Mouse (Mus musculus) layer of hippocampus, postnatal 36 days (tissue): ENCODE measurements at regions not wholly inside any gene's neighbourhood (a gene's known extent, or its start where the extent isn't known, plus 50 kb on each side); places are given as distances from the start of the nearest gene placed in this dataset.
"Not testable (repeated sequence)": the region's sequence is repeated elsewhere in the genome, so short reads cannot be mapped to it uniquely, and the experiment has no call there.

Experiments used
- DNase-seq, 2 experiments: peaks; one replicate each; pipeline ENCODE4 v3.0.0; 2022

DNA sequence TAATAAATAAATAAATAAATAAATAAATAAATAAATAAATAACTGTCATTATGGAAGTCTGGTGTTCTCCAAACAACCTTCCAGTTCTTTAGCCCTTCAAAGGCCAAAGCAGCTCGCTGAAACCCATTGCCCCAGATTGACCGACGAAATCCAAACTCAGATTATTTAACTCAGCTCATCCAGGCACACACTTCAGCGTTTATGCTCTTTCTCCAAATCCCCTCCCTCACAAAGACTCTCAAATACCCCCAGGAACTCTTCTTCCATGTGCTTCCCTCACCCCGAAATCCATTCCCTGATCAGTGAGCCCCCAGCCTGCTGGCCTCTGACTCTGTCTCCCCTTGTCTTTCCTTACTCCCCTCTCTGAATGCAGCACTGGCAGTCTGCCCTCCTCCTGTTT, 480.8 kb downstream of the Tns1 start:
- no peak for DNase-seq

DNA sequence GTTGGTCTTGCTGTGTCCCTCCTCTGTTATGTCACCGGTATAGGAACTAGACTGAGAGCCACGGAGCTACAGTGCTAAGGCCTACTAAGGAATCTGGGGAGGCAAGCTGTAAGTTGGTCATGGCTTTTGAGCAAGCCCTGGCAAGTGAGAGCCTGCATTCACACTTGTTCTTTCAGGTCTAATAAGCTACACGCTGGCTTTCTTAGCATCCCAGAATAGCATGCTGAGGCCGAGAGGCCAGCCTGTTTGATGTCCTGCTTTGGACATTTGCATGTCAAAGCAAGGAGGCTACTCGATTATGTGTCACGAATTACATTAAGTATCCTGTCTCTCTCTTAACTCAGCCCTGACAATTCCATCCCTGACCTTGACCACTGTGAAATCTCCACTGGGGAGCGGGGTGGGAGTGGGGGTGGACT, 481.5 kb downstream of the Tns1 start:
- no peak for DNase-seq

DNA sequence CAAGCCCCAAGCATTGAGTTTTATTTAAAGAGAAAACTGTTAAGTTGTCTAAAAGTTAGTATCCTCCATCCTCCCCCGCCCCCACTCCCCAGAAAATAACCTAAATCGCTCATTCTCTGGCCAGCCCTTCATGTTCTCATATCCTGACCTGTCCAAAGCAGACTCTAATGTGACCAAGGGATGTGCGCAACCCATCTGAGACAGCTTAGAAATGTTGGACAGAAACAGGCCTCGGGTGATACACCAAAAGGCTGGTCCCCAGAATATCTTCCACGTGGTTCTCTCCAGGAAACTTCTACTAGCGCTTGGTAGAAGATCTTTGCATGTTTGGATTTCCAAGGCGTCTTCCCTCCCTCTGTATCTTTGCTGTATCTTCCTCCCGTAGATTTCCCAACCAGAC, 482.8 kb downstream of the Tns1 start:
- no peak for DNase-seq

DNA sequence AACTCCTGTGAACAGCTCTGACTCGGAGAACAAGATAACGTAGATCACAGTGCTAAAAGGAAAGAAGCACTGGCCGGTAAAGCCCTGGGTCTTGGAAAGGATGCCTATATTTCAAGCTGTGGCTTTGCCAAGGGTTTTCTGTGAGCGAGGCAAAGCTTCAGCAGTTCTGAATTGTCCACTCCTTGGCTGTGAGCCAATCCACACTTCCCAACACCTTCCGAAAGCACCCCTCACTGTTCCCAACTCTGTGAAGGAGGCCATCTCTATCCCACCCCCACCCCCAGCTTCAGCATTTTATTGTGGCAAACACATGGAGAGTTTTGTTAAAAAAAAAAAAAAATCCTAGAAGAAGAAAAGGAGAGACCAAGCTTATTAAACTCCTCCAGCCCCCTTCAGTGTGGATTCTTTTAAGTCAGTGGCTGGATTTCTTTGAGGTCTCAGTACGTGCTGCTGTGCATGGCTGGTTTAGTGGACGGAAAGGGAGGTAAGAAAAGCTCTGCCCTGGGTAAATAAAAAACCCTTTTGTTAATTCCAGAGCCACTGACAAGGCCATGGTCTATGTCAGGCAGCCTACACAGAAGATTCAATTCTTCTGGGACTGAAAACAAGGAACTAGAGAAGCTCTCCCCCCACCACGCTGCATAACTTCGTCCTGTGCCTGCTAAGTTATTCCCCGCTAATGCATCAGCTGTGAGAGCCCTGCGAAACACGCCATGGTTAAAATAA, 483.4 kb downstream of the Tns1 start:
- DNase-seq: no peak

DNA sequence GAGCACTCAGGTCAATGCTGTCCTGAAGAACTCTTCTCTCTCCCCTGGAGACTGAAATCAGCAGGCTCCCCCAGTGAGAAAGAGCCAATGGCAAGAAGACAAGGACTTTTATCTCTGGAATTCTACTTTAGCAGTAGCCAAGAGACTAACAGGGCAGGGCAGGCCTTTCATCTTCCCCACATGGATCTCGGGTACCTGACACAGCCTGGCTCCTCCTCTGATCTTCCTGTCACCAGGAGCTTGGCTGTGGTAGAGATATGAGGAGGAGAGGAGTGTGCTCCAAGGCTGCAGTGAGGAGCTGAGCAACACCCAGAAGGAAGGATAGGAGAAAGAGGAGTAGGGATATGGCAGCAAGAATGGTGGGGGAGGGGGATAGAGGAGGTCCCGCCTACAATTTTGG, 488.5 kb downstream of the Tns1 start:
- no peak for DNase-seq

DNA sequence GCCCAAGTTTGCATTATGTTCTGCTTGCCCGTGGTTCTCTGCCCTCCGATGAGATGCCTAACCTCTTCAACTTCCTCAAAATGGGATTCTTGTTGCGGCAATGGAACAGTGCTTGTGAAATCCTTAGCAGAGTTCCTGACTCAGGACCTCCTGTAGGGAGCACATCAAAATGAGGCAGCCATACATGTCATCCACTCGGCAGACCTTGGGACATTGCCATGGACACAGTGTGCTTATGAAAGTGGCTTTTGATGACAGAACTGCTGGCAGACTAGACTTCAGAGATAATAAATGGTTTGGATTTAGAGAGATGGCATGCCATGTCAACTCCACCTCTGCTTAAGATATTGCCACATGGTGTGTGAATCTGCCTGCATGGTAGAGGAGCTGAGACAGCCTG, 489.4 kb downstream of the Tns1 start:
- DNase-seq: no peak

DNA sequence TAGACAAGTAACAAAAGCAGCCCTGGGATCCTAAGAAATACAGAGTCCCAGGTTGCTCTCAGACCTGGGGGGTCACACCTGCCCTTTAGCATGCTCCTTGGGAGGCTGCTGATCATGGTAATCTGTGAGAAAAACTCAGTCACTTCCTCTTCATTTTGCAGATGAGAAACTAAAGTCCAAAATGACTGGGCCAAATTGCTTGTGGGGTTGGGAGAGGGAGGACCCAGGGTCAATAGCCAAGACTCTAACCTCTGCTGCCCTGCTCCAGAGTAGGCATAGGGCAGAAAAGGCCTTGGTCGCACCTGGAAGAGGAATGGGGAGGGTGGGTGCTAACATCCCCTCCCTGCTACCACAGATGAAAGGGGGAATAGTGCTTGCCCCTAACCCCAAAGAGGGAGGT, 491.2 kb downstream of the Tns1 start:
- DNase-seq: no peak

DNA sequence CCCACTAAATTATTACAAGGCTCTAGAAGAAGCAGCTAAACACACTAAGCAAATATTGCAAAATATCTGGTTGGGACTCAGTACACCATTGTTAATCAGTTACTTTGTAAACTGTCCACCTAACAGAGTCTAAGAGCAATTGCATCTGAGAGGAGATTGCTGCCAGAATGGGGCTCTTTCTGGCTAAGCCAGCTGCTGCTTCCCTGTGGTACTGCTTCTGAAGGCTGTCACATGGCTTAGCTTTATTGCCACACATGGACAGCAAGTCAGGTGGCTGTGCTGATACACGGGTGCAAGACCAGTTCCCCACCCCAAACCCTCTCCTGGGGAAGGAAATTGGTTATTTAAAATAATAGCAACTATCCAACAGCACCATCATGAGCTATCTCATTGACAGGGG, 493.9 kb downstream of the Tns1 start:
- DNase-seq: no peak

DNA sequence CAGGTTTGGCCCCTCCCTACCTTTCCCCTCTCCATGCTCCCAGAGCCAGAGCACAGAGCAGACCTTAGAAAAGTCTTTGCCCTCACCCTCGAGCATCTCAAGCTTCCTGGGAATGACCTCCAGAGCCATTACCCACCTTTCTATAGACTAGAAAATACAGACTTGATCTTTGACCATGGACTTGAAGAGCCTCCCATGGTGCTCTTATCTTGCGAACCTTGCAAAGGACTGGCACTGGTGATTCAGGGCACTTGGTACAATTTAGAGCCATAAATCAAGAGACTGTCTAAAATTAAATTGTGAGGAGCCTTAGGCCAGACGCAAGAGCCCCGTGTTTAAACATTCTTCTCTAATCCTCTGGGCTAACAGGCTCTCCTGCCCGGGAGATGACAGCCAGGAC, 498.9 kb downstream of the Tns1 start:
- no peak for DNase-seq

DNA sequence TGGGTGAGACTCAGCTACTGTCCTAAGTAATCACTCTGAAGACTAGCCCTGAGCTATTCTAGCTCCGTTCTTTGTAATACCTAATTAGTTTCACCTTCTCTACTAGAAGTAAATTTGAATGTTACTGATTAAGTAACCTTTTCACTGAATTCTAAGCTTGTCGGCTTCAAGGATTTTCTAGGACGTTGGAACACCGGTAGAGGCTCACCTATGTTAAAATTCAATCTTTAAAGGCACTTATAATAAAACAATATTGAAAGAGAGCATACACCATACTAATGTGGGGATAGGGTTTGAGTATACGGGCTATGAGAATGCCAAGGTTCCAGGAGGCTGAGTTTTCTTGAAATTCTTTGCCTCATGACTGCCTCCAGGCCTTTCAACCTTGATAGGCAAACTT, 503.1 kb downstream of the Tns1 start:
- not testable (repeated sequence) for DNase-seq

DNA sequence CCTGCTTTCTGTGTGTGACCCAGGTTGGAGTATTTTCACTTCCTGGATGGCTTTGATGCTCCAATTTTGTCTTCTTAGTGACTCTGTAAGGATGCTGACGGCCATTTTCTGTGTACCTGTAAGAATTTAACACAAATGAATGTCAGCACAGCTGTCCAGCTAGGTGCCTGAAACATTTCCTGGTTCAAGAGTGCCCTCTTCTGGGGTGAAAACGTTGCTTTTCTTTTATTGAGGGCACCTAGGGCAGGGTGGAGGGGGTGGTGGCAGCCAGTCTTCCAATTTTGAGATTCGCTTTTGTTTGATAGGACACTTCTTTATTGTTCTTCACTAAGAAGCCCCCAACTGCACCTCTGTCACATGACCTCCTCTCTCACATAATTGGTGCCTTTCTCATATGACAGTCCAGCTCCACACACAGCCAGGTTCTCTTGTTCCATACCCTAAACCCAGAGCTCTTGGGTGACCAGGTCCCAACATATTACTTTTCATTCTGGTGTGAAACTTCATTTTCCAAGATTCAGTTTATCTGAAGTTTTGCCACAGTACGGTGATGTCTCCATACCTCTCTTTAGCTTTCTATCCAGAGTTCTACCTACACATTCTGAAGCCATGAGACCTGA, 505.6 kb downstream of the Tns1 start:
- DNase-seq: peak in 1 of 2 experiments; percentile 42

DNA sequence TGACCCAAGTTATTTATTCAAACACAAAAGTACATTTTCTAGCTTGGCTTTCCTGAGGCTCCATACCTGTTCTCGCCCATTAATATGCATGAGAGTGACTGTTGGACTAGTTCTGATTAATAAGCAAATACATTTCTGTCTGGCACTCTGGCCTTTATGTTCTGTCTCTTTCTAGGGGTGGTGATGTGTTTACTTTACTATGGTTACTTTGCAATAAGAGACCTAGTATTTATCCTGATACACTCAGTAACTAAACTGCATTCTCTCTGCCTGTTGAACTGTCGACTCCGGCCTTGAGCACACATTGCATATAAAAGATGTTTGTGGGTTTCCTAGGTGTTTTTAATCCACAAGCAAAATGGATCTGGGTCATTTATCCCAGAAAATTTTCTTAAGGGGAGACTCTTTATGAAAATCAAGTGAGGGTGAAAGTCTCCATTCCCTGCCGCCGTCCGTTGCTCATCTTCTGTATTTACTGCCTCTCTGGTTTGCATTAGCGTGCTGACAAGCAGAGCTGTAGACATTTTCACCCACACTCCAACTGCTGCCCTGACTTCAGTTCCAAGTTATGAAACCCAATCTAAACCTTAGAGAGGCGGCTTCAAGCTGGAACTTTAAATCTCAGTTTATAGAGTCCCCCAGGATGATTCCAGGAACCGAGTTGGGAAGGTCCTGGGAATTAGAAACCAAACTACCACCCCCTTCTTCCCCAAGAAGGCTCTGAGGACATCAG, 530.4 kb downstream of the Tns1 start:
- peak; percentile 33 to 37 for DNase-seq

DNA sequence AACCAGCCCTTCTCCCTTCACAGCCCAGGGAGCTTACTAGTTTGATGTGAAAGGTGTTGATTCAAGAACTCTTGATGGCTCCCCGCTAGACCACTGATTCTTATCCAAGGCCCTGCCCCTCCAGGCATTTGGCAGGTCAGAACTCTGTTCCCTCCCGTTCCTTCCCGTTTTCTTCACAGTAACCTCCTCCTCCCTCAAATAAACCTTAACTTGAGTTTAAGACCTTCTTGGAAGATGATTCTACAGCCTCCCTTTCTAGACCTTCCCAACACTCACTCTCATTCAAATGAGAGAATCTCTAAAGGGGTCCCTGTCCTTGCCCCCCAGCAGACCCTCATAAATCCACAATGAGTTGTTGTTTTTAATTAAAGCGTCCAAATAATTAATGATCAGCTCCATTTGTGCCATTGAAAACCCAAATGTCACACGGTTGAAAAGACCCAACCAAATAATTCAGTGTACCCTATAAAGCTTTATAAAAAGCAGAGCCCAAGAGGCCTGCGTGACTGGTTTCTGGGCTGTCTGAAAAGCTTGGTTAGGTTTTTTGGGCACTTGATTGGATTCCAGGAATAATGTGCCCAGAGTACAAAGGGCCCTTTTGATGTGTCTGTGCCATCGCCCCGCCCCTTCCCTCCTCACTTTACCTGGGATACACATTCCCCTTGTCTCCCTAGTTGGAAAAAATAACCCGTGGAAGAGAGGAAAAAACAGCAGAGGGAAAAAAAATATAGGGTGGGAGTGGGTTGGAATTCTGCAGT, 532.7 kb downstream of the Tns1 start:
- no peak for DNase-seq

DNA sequence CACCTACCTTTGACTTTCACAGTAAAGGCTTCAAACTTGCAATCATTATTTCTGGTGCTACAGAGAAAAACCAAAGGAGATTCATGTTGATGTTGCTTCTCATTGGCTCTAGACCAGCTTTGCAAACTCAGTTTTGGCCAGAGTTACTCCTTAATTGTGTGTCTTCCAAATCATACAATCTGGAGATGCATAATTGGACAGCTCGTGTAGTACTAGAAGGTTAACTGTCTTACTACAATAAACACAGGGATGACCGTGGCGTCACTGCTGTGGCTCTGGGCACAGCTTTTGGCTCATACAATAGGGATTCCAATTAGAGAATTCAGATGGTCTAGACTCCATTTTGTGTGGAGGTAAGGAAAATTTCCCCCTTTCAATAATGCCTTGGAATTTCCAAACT, 544.6 kb downstream of the Tns1 start:
- no peak for DNase-seq

DNA sequence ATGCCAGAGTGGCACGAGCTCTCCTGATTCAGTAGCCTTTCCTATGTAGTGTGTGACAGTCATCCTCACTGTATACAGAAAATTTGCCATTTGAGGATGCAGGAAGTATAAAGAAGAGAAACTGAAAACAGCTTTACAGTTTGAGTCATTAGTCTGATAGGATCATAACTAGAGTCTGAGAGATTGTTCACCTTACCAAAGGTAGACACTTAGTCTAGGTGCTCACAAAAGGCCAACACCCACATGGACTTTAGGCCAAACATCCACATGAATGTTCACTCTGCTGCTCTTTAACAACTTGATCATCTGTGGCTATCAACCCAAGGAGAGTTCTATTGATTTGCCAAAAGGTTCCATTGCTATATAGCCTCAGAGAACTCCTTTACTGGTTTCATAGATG, 547.2 kb downstream of the Tns1 start:
- no peak for DNase-seq

DNA sequence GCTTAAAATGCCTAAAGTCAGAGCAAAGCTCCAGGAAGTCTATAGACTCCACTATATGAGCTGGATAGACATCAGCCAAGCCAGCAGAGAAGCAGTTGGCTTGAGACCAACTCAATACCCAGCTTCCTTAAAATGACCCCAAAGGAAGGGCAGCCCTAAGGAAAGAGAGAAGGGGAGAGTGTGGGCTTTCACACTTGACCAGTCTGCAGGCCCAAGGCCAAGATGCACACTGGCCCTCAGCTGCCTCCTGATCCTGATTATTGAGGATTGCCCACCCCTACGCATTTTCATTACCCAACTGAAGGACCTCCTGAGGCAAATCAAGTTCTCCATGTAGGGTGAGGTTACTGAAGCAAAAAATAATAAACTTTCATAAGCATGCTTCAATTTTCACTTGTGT, 548.6 kb downstream of the Tns1 start:
- DNase-seq: no peak

DNA sequence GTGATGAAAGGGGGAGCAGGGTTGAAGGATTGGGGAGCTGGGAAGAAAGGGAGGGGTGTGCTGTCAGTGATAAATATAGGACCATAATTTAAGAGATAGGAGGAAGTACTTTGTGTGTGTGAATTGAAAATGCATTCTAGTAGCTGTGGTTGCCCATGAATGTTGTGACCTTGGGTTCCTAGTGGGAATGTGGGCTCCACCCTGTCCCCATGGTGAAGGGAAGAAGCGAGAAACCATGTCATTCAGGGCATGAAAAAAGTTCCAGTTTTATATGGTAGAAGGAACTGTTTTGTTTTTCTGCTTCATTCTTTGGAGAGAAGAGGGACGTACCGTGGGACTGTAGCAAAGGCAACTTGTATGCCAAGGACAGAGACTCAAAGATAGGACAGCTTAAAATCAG, 553.3 kb downstream of the Tns1 start:
- DNase-seq: no peak

DNA sequence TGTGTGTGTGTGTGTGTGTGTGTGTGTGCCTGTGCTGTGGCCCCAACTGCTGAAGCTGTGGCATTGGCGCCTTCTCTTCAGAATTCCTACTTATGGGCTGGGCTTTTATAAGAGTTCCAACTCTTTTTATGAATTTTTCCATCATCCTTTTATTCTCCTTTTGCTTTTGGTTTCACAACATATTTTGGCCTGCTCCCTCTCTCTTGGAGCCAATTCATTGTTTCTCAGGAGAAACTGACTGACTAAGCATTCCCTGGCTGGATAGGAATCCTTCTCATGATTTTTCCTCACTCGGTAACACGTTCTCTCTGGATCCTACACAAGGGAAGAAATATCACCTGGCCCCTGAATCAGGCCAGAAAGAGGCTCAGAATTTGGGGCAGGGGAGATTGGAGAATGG, 551.1 kb upstream of the Tnp1 start:
- DNase-seq: no peak

DNA sequence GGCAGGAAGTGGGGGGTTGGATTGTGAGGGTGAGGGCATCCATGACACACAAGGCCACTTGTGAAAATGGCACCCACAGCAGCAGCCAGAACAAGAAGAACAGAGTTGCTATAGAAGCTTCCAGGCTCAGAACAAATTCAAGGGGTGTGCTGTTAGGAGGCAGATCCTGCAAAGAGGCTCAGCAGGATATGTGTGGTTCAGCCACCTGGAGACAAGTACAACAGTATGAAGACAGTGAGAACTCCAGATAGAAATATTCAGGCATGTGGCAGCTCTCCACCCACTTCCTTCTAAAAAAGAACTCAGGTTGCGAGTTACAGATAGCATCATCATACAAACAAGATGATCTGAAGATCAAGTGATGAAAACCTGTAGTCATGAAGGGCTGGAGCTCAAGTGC, 544.9 kb upstream of the Tnp1 start:
- DNase-seq: no peak

DNA sequence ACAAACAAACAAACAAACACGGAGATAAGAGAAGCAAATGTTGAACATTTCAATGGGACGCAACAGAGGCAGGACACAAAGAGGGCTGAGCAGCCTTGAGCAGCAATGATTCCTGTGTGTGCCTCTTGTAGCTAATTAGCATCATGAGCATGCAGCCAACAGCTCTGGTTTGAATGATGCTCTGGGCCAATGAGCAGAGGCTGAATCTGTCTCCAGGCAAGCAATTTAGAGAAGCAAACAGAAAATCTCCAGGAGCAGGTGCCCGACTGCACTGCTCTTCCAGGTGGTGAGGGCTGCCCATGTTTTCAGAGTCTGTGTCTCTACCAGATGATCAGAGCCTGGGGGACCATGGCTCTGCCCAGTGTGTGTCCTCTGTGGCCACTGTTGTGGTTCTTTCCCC, 532.2 kb upstream of the Tnp1 start:
- no peak for DNase-seq

DNA sequence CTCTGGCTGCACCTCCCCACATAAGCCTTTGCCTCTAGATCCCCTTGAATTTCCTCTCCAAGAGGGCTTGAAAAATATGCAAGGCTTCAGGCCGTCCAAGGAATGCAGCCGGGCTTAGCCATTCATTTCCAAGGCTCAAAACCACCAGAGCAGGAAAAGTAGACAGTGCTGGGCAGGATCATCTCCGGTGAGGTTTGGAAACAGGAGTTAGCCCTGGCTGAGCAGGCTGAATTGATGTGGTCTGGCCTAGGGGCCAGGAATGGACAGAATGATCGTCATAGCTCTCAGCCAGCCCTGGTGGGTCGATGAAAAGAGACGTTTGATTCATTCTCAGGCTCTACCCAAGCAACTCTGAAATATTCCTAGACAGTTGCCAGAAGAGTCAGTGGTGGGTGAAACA, 529.7 kb upstream of the Tnp1 start:
- DNase-seq: no peak

DNA sequence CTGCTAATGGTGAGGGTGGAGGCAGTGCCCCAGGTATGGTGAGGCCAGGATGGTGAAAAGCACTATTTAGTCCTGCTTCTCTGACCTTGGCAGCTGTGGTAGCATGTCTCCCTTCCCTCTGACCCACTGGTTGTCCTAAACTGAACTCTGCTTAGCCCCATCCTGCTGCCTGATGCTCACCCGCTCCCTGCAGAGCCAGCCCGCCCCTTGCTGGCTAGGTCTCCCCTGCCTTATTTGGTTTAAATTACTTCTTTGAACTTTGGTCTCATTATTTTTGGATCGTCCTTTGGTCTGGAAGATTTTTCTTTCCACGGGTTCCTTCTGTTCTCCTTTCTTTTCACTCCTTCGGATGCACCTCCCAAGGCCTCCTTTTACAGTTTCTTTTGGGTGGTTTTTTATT, 525.7 kb upstream of the Tnp1 start:
- no peak for DNase-seq

DNA sequence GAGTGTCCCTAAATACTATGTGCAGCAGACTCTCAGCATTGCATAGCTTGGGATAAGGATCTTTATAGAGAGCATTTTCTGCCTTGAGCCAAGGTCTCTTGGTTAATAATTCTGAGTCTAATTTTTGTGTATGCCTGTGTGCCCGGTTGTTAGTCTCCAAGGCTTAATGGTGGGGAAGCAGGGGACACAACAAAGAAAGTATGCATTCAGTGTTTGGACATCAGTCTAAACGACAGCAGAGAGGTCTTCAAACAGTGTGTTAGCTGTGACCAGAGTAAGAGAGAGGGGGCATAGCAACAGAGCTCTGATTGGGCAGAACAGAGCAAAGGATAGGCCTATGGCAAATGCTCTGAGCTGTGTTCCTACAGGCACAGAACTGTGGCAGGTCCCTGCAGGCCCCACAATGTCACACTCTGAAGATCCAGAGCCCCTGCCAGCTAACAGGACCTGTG, 522.7 kb upstream of the Tnp1 start:
- DNase-seq: no peak
